Mouse (Mus musculus): ENCODE measurements around the gene Mecom. TPM values are rescaled to one million over a fixed set of nuclear protein-coding genes. Genes with fewer than 3 reads are reported as not detected.

Mecom gene
- polyA plus RNA-seq, 1 experiment from 2014 or later = 32.7 TPM

DNA sequence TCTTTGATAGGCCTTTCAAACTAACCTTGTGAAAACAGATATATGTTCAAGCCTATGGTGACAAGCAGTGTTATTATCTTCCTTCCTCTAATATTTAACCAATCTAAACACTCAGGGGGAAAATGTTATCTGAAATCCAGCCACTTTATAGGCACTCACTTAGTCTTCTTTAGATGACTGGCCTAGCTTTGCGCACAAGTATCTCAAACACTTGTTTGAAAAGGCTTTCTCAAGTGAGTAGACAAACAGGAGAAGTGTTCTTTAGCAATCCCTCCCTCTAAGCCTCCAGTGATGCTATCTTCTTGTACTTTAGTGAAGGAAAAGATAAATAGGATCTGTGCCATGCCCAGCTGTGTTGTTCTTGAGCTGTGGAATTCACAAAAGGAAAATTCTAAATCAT is 412.7 kb downstream of the Mecom start:
- no peaks in the 10 kb centered on the region for H3K9me3 ChIP-seq (ENCODE audit: control insufficient read depth, low read length)
- ATAC-seq (ENCODE audit: low FRiP score) = no peak
- WGBS = 89% methylated on average over 1 of the region's 1 CpGs
- H3K4me2 ChIP-seq = no peak overlapping the region
- H3K9ac ChIP-seq (ENCODE audit: low read length) = no peak overlapping the region
- H3K27ac ChIP-seq (ENCODE audit: low read depth, low read length) = no peak overlapping the region
- H3K4me3 ChIP-seq (ENCODE audit: low read depth, low read length) = no peak overlapping the region
- no peaks in the 10 kb centered on the region for H3K36me3 ChIP-seq (ENCODE audit: control insufficient read depth, insufficient read depth, low read length)
- H3K27me3 ChIP-seq (ENCODE audit: control insufficient read depth, insufficient read depth, low read length) = no peaks in the 10 kb centered on the region
- no peaks in the 10 kb centered on the region; the same call in 1 of the 2 replicates for H3K4me1 ChIP-seq (ENCODE audit: control insufficient read depth, insufficient read depth, low read length)
- no peak for DNase-seq (ENCODE audit: low spot score, missing footprints)

DNA sequence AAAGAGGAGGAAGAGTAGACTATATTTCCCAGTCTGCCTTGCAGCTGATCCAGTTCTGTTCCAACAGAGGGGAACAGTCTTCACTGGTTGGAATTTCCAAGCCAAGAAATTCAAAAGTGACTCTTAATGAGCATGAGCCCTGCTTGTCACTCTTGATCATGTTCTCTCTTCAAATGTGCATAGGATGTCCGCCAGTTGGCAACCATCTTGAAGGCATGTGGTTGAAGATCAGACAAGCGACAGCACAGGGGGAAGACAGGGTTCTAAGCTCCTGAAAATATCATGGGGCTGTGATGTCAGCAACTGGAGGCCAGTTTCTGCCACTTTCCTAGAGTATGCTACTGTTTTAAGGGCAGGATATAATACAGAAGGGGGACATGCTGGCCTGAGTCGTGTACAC is 414.8 kb downstream of the Mecom start:
- ATAC-seq (ENCODE audit: low FRiP score) = no peak
- Histone ChIP-seq H3K36me3 (ENCODE audit: control insufficient read depth, insufficient read depth, low read length) (no peaks in the 10 kb centered on the region), H3K27me3 (ENCODE audit: control insufficient read depth, insufficient read depth, low read length) (no peaks in the 10 kb centered on the region), H3K9ac (ENCODE audit: low read length) (no peak overlapping the region), H3K4me2 (no peak overlapping the region), H3K4me3 (ENCODE audit: low read depth, low read length) (no peak overlapping the region), H3K4me1 (ENCODE audit: control insufficient read depth, insufficient read depth, low read length) (no peaks in the 10 kb centered on the region), H3K27ac (ENCODE audit: low read depth, low read length) (no peak overlapping the region), H3K9me3 (ENCODE audit: control insufficient read depth, low read length) (no peaks in the 10 kb centered on the region)
- 74% methylated on average over 3 of the region's 3 CpGs for WGBS
- DNase-seq (ENCODE audit: low spot score, missing footprints) = no peak

DNA sequence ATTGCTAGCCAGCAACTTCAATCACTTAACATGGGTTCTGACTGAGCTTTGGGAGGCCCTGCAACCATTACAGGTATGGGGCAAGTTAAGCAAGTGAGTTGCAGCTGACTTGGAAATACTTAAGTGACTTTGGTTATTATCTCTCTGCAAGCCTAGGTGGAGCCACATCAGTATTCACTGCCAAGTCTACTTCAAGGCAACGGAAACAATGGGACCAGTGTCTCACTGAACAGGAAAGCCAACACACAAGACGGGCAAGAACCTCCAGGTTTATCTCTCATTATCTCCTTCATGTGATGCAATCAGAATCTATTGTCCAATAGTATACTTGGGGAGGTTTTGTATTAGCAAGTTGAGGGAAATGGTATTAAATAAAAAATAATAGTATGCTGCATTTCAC is 415.4 kb downstream of the Mecom start:
- ATAC-seq (ENCODE audit: low FRiP score) = no peak
- Histone ChIP-seq H3K4me1 (ENCODE audit: control insufficient read depth, insufficient read depth, low read length) (no peaks in the 10 kb centered on the region), H3K4me3 (ENCODE audit: low read depth, low read length) (no peak overlapping the region), H3K27me3 (ENCODE audit: control insufficient read depth, insufficient read depth, low read length) (no peaks in the 10 kb centered on the region), H3K36me3 (ENCODE audit: control insufficient read depth, insufficient read depth, low read length) (no peaks in the 10 kb centered on the region), H3K4me2 (no peak overlapping the region), H3K9ac (ENCODE audit: low read length) (no peak overlapping the region), H3K9me3 (ENCODE audit: control insufficient read depth, low read length) (no peaks in the 10 kb centered on the region), H3K27ac (ENCODE audit: low read depth, low read length) (no peak overlapping the region)
- WGBS = 82% methylated on average over 2 of the region's 2 CpGs
- DNase-seq (ENCODE audit: low spot score, missing footprints) = no peak

DNA sequence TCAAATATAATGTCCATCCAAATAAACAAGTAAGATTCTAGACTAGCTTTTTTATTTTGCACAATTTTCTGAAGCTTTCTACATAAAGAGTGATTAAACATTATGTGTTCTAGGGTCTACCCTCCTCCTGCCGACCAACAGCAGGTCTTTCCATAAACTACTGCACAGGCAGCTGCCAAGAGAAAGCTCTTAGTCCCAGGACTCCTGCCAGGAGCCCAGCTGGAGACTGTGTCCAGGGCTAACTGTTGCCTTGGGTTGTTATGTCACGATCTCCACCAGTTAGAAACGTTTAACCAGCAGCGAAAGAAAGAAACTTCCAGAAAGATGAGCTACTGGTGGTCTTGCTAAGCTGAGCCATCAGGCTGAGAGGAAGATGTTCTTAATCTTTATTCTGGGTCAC is 417.3 kb downstream of the Mecom start:
- Histone ChIP-seq H3K36me3 (ENCODE audit: control insufficient read depth, insufficient read depth, low read length) (no peaks in the 10 kb centered on the region), H3K4me3 (ENCODE audit: low read depth, low read length) (no peak overlapping the region), H3K4me1 (ENCODE audit: control insufficient read depth, insufficient read depth, low read length) (no peaks in the 10 kb centered on the region), H3K27ac (ENCODE audit: low read depth, low read length) (no peak overlapping the region), H3K27me3 (ENCODE audit: control insufficient read depth, insufficient read depth, low read length) (no peaks in the 10 kb centered on the region), H3K9me3 (ENCODE audit: control insufficient read depth, low read length) (no peaks in the 10 kb centered on the region), H3K9ac (ENCODE audit: low read length) (no peak overlapping the region), H3K4me2 (no peak overlapping the region)
- DNase-seq (ENCODE audit: low spot score, missing footprints) = no peak
- 72% methylated on average over 4 of the region's 4 CpGs for WGBS
- ATAC-seq (ENCODE audit: low FRiP score) = no peak

DNA sequence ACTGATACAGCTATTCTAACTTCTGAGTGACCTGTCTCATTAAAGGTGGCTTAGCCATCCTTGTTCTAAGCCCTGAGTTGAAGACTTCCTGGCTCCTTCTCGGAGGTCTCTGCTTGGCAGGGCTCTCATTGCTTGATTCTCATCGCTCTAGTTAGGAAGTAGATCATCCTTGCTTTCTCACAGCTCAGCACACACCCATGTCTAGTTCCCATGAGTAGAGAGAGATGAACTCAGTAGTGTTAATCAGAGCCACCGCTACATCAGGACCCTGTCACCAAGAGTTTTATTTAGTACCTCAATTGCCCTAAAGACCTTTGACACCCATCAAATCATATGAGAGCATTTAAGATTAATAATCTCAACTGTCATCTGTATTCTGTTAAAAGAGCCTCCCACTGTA is 425.2 kb downstream of the Mecom start:
- H3K9me3 ChIP-seq (ENCODE audit: control insufficient read depth, low read length) = no peaks in the 10 kb centered on the region
- peak; percentile 60 for DNase-seq (ENCODE audit: low spot score, missing footprints)
- no peaks in the 10 kb centered on the region for H3K36me3 ChIP-seq (ENCODE audit: control insufficient read depth, insufficient read depth, low read length)
- no peak overlapping the region for H3K4me3 ChIP-seq (ENCODE audit: low read depth, low read length)
- no peak overlapping the region for H3K9ac ChIP-seq (ENCODE audit: low read length)
- WGBS = 90% methylated on average over 3 of the region's 3 CpGs
- no peak overlapping the region for H3K4me2 ChIP-seq
- H3K4me1 ChIP-seq (ENCODE audit: control insufficient read depth, insufficient read depth, low read length) = no peaks in the 10 kb centered on the region
- H3K27me3 ChIP-seq (ENCODE audit: control insufficient read depth, insufficient read depth, low read length) = no peaks in the 10 kb centered on the region
- ATAC-seq (ENCODE audit: low FRiP score) = no peak
- H3K27ac ChIP-seq (ENCODE audit: low read depth, low read length) = no peak overlapping the region

DNA sequence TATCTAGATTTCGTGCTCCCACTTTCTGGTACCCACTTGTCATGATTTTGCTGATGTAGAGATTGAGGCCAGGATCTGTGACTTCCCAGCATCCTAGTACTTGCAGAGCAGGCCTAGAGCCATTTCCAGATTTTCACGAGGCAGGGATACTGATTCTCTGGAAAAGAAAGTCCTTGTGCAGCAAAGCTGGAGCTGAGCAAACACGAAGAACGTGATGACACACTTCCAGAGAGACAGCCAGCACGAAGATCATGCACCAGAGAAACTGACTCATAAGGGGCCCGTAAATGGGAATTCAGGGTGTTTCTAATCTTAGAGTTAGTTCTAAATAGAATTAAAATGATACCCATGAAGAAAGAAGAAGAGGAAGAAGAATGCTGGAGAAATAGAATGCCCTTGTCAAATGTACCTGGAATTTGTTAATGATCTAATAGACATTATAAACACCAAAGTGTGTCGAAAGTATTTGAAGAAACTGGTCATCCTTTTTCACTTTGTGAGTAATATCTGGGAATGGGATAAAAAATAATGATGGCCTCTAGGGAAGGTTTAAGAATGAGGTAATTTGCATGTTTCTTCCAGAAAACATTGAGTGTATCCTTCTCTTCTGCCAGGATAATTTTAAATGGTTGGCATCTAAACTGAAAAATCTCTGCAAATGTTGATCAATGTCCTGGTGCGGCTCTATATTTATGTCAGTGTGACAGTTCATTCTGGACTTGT is 426.9 kb downstream of the Mecom start:
- 90% methylated on average over 8 of the region's 8 CpGs for WGBS
- no peak for ATAC-seq (ENCODE audit: low FRiP score)
- no peak for DNase-seq (ENCODE audit: low spot score, missing footprints)

DNA sequence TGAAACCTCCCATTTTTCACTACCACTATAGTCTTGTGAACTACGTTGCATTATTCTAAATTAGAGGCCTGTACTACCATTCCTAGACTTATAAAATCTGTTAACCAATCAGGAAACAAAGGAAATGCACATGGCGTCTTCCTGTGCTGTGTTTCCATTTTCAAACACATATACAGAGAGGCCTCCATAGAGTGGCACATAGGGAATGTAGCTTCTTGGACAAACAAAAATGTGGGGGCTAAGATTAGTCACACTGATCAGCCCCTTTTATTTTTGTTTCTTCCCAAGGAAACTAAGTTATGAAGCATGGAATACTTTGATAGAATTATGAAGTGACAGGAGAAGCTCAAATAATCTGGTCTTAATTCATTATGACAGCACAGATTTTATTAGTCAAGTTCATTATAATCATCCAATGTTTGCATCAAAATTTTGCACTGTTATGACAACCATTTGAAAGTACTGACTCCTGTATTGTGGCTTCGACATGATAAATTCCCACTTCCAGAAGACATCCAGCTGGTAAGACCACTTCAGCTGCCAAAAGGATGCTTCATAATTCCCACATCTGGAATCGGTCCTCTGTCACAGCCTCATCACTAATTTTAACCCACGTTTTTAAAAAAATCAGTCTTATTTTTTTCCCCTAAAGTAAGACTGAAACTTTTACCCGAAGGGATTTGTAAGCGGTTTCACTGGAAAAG is 429.1 kb downstream of the Mecom start:
- 89% methylated on average over 7 of the region's 7 CpGs for WGBS
- no peaks in the 10 kb centered on the region for H3K27me3 ChIP-seq (ENCODE audit: control insufficient read depth, insufficient read depth, low read length)

More for the DNA sequence above, 426.9 kb downstream of the Mecom start:
- no peaks in the 10 kb centered on the region for H3K4me1 ChIP-seq (ENCODE audit: control insufficient read depth, insufficient read depth, low read length)
- H3K4me3 ChIP-seq (ENCODE audit: low read depth, low read length) = no peak overlapping the region
- no peaks in the 10 kb centered on the region for H3K27me3 ChIP-seq (ENCODE audit: control insufficient read depth, insufficient read depth, low read length)
- no peak overlapping the region for H3K4me2 ChIP-seq
- no peak overlapping the region for H3K9ac ChIP-seq (ENCODE audit: low read length)
- no peak overlapping the region for H3K27ac ChIP-seq (ENCODE audit: low read depth, low read length)
- H3K9me3 ChIP-seq (ENCODE audit: control insufficient read depth, low read length) = no peaks in the 10 kb centered on the region
- H3K36me3 ChIP-seq (ENCODE audit: control insufficient read depth, insufficient read depth, low read length) = no peaks in the 10 kb centered on the region

DNA sequence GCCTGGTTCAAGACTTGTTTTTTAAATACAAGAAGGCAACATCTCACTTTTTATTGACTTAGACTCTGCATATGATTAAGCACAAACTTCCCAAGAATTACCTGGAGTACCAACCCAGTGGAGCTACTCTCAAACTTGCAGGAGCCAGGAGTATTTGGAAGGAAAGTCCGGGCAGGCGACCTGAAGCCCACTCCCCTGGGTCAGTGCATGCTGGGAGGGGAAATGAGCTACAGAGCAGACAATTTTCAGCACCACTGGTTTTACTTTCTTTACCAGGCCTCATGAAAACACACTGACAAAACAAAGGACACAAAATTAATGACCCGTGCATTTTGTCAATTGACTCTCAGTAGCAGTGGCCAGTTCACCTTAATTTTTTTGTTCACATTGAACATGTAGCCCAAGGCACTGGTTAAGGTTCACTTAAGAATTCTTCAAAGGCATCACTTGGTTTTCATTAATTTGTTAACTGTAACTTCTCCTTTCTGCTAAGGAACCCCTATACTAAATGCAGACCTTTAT is 434.5 kb downstream of the Mecom start:
- WGBS = 36% methylated on average over 3 of the region's 3 CpGs
- no peak for ATAC-seq (ENCODE audit: low FRiP score)

More for the DNA sequence above, 429.1 kb downstream of the Mecom start:
- Histone ChIP-seq H3K4me1 (ENCODE audit: control insufficient read depth, insufficient read depth, low read length) (no peaks in the 10 kb centered on the region), H3K9me3 (ENCODE audit: control insufficient read depth, low read length) (no peaks in the 10 kb centered on the region), H3K9ac (ENCODE audit: low read length) (no peak overlapping the region), H3K36me3 (ENCODE audit: control insufficient read depth, insufficient read depth, low read length) (no peaks in the 10 kb centered on the region), H3K4me2 (no peak overlapping the region), H3K4me3 (ENCODE audit: low read depth, low read length) (no peak overlapping the region), H3K27ac (ENCODE audit: low read depth, low read length) (no peak overlapping the region)
- DNase-seq (ENCODE audit: low spot score, missing footprints) (no peak), ATAC-seq (ENCODE audit: low FRiP score) (no peak)

DNA sequence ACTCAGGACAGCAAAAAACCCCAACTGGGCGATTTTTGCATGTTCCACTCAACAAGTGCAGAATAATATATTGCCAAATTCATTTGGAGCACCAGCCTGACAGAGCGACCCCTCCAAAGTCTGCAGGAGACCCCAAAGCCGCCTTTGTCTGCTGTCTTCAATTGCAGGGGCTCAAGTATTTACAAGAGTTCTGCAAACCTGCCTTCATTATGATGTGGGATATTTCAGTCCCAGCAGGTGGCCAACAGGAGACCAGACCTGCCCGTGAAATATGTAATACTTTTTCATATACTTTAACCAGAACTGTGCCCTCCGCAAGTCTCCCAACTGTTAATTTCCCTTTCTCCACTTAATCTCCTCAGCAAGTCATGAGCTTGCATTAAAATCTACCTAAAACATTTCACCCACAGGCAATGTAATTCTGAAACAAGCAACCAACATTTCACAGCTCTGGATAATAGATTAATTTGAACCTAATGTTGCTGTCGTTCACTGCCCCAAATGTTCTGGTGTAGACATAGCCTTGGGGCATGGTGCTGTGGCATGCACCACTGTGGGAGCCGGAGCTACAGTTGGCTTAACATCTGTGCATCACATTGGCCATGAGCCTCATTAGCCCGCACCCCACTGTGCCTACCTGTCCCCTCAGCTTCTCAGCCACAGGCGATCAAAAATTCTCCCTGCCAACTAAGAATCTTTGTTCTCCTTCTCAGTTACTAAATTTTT is 439.7 kb downstream of the Mecom start:
- Histone ChIP-seq H3K4me2 (no peak overlapping the region), H3K4me1 (ENCODE audit: control insufficient read depth, insufficient read depth, low read length) (no peaks in the 10 kb centered on the region), H3K27me3 (ENCODE audit: control insufficient read depth, insufficient read depth, low read length) (no peaks in the 10 kb centered on the region), H3K27ac (ENCODE audit: low read depth, low read length) (no peak overlapping the region), H3K36me3 (ENCODE audit: control insufficient read depth, insufficient read depth, low read length) (no peaks in the 10 kb centered on the region), H3K9ac (ENCODE audit: low read length) (no peak overlapping the region), H3K9me3 (ENCODE audit: control insufficient read depth, low read length) (no peaks in the 10 kb centered on the region), H3K4me3 (ENCODE audit: low read depth, low read length) (no peak overlapping the region)
- 64% methylated on average over 9 of the region's 9 CpGs for WGBS
- DNase-seq (ENCODE audit: low spot score, missing footprints) = no peak
- ATAC-seq (ENCODE audit: low FRiP score) = no peak

More for the DNA sequence above, 434.5 kb downstream of the Mecom start:
- H3K4me1 ChIP-seq (ENCODE audit: control insufficient read depth, insufficient read depth, low read length) = no peaks in the 10 kb centered on the region
- H3K27me3 ChIP-seq (ENCODE audit: control insufficient read depth, insufficient read depth, low read length) = no peaks in the 10 kb centered on the region
- H3K9ac ChIP-seq (ENCODE audit: low read length) = no peak overlapping the region
- no peak overlapping the region for H3K4me2 ChIP-seq
- DNase-seq (ENCODE audit: low spot score, missing footprints) = no peak
- no peak overlapping the region for H3K4me3 ChIP-seq (ENCODE audit: low read depth, low read length)
- no peaks in the 10 kb centered on the region for H3K36me3 ChIP-seq (ENCODE audit: control insufficient read depth, insufficient read depth, low read length)
- H3K27ac ChIP-seq (ENCODE audit: low read depth, low read length) = no peak overlapping the region
- no peaks in the 10 kb centered on the region for H3K9me3 ChIP-seq (ENCODE audit: control insufficient read depth, low read length)
